Mouse (Mus musculus) bone marrow macrophage, adult 2 months (primary cell): ENCODE data around the gene Cdc45. TPM values are rescaled to one million over a fixed set of nuclear protein-coding genes. Genes with fewer than 3 reads are reported as not detected.

Source experiments
- H3K27ac ChIP-seq: 2 replicates; pipeline ENCODE4 v1.5.1; 2012; ENCODE audit warnings: low read depth, low read length; ENCODE audit not compliant: insufficient read depth
- H3K4me1 ChIP-seq: 2 replicates; pipeline ENCODE4 v1.6.1; 2012; ENCODE audit warnings: low read length; ENCODE audit not compliant: control insufficient read depth, insufficient read depth
- H3K4me3 ChIP-seq: 2 replicates; pipeline ENCODE4 v1.5.1; 2012; ENCODE audit warnings: mild to moderate bottlenecking, low read length, moderate library complexity; ENCODE audit not compliant: insufficient read depth
- CTCF ChIP-seq: IDR thresholded peaks from 2 replicates; pipeline ENCODE4 v1.5.1; 2012; ENCODE audit warnings: low read depth, mild to moderate bottlenecking, low read length, moderate library complexity
- POLR2A ChIP-seq: IDR thresholded peaks from 2 replicates; pipeline ENCODE4 v1.6.1; 2012; ENCODE audit warnings: mild to moderate bottlenecking, low read depth, low read length, borderline replicate concordance
- polyA plus RNA-seq: library from polyadenylated mRNA; stranded (reverse); fragments of >200 nt; gene quantifications from 2 replicates; pipeline ENCODE4 v1.2.4, GENCODE M21; 2012; ENCODE audit not compliant: missing spikeins, insufficient read depth, insufficient read length

Gene Cdc45
- polyA plus RNA-seq, 1 experiment, result 9.7 TPM

GRCm38 (mm10) chr16:18775621-18776555 is 35.9 kb downstream of the Cdc45 start:
- Histone ChIP-seq H3K4me3 (no peak overlapping the region), H3K27ac (no peak overlapping the region), H3K4me1 (peaks cover 2% of the 10 kb centered on the region; the same call in 1 of the 2 replicates)
- TF ChIP-seq CTCF (no peak), POLR2A (no peak)

- TF ChIP-seq POLR2A (no peak), CTCF (no peak)
- no peak overlapping the region for H3K4me3 ChIP-seq
- H3K4me1 ChIP-seq, result peaks cover 2% of the 10 kb centered on the region; the same call in 1 of the 2 replicates
- no peak overlapping the region for H3K27ac ChIP-seq
Measured at GRCm38 (mm10) chr16:18773936-18774335, 37.9 kb downstream of the Cdc45 start.

- TF ChIP-seq POLR2A, result no peak
- no peak for TF ChIP-seq CTCF
- Histone ChIP-seq H3K27ac (no peak overlapping the region), H3K4me1 (no peaks in the 10 kb centered on the region), H3K4me3 (no peak overlapping the region)
Measured at GRCm38 (mm10) chr16:18769501-18769900, 42.3 kb downstream of the Cdc45 start.

DNA sequence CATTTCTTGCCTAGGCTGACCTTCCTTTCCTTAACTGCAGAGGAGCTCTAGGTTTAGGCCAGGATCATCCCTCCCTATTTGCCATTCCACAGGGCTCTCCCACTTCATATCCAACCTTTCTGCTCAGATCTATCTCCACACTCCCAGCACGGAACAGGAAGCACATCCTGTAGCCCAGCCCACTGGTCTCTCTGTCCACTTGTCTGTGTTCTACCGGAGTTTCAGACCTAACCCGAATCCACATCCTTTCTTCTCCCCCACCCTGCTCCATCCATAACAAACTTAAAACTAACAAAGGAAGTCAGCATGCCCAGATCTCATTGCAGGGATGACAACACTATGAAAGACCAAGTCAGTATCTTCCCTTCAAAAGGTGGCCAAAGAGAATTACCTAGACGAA is 45.4 kb downstream of the Cdc45 start:
- TF ChIP-seq POLR2A (no peak), CTCF (no peak)
- no peak overlapping the region for H3K27ac ChIP-seq
- no peak overlapping the region for H3K4me3 ChIP-seq
- no peaks in the 10 kb centered on the region for H3K4me1 ChIP-seq

GRCm38 (mm10) chr16:18762960-18763359 is 48.8 kb downstream of the Cdc45 start:
- Histone ChIP-seq H3K4me3 (no peak overlapping the region), H3K27ac (no peak overlapping the region), H3K4me1 (no peaks in the 10 kb centered on the region)
- TF ChIP-seq CTCF, result no peak
- no peak for TF ChIP-seq POLR2A

DNA sequence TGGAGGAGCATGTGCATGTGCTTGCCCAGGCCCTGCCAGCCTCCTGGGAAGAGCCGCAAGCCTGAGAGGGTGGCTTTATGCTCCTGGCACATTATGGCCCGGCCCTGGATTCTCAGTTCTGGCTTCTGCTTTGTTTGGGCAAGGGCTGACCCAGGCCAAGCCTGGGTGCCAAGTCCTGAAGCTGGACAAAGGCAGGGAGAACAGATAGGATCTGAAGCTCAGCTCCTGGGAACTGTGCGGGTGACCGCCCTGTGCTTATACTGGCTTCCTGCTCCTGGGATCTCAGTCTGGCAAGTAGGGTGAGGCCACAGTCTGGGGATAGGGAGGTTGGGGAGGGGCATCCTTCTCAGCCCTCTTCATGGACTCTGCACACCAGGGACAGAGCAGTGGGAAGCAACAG is 50.1 kb downstream of the Cdc45 start:
- no peak overlapping the region for H3K4me3 ChIP-seq
- TF ChIP-seq CTCF, result no peak
- TF ChIP-seq POLR2A, result no peak
- no peaks in the 10 kb centered on the region for H3K4me1 ChIP-seq
- no peak overlapping the region for H3K27ac ChIP-seq

GRCm38 (mm10) chr16:18751885-18752499 is 59.8 kb downstream of the Cdc45 start:
- H3K4me3 ChIP-seq, result no peak overlapping the region
- TF ChIP-seq POLR2A (no peak), CTCF (no peak)
- no peaks in the 10 kb centered on the region for H3K4me1 ChIP-seq

GRCm38 (mm10) chr16:18751101-18751500 is 60.7 kb downstream of the Cdc45 start:
- TF ChIP-seq POLR2A (no peak), CTCF (no peak)
- Histone ChIP-seq H3K27ac (no peak overlapping the region), H3K4me1 (no peaks in the 10 kb centered on the region), H3K4me3 (no peak overlapping the region)

More at GRCm38 (mm10) chr16:18751885-18752499, 59.8 kb downstream of the Cdc45 start:
- no peak overlapping the region for H3K27ac ChIP-seq

- Histone ChIP-seq H3K4me3 (no peak overlapping the region), H3K4me1 (no peaks in the 10 kb centered on the region), H3K27ac (no peak overlapping the region)
- TF ChIP-seq POLR2A (no peak), CTCF (no peak)
Measured at GRCm38 (mm10) chr16:18746268-18747122, 65.3 kb downstream of the Cdc45 start.
